Mouse (Mus musculus): ENCODE measurements around the gene Nsf. TPM values are rescaled to one million over a fixed set of nuclear protein-coding genes. Genes with fewer than 3 reads are reported as not detected.
"Not testable (repeated sequence)": the region's sequence is repeated elsewhere in the genome, so short reads cannot be mapped to it uniquely, and the experiment has no call there.

Gene Nsf
- polyA plus RNA-seq, 1 experiment from 2014 or later: 123 TPM

- no peak overlapping the region for H3K9ac ChIP-seq
- no peak for ATAC-seq (ENCODE audit: low read depth)
- H3K27me3 ChIP-seq: no peaks in the 10 kb centered on the region
- H3K4me1 ChIP-seq (replicated peaks): peaks cover 45% of the 10 kb centered on the region
- no peak overlapping the region for H3K4me2 ChIP-seq
- H3K36me3 ChIP-seq: peaks cover 17% of the 10 kb centered on the region
- H3K27ac ChIP-seq (replicated peaks): no peak overlapping the region
- no peaks in the 10 kb centered on the region for H3K9me3 ChIP-seq
- H3K4me3 ChIP-seq: no peak overlapping the region
- WGBS: 94% methylated on average over 11 of the region's 11 CpGs
These were observed 66.0 kb downstream of the Nsf start for GRCm38 (mm10) chr11:103887724-103888410.

DNA sequence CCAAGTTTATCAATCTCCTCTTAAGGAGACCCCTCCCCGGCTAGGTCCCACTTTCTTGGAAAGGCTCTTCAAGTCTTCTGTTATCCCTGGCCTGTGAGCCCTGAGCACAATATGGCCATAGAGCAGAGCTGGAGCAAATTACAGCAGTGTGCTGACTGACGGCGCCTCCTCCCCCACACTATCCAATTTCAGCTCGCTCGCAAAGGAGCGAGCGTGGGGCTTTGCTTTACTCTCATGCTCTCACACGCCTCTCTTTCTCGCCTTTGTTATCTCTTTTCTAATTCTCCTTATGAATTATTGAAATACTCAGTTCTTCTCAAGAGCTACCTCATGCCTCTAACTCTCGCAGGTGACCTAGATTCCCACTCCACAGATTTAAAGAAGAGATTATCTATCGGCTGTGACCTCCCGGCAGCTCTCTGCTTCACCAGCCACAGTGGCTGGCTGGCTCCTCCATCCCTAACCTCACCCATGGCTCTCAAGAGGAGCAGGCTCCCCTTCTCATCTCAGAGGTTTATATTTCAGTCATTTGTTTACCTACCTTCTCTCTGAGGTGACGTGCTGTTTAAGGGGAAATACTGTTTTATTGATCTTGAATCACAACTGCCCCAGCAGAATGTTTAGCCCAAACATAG, 69.0 kb downstream of the Nsf start:
- Histone ChIP-seq H3K36me3 (peaks cover 37% of the 10 kb centered on the region), H3K4me2 (peak overlapping the region; percentile 41), H3K27ac (replicated peaks) (peak overlapping the region; percentile 75), H3K27me3 (no peaks in the 10 kb centered on the region), H3K4me3 (no peak overlapping the region), H3K4me1 (replicated peaks) (peaks cover 32% of the 10 kb centered on the region), H3K9ac (peak overlapping the region; percentile 44; the same call in 1 of the 2 replicates), H3K9me3 (no peaks in the 10 kb centered on the region)
- peak; percentile 84 for ATAC-seq (ENCODE audit: low read depth)
- 11% methylated on average over 13 of the region's 13 CpGs for WGBS

- no peaks in the 10 kb centered on the region for H3K27me3 ChIP-seq
- H3K4me2 ChIP-seq: no peak overlapping the region
- H3K9me3 ChIP-seq: no peaks in the 10 kb centered on the region
- H3K4me1 ChIP-seq (replicated peaks): peaks cover 25% of the 10 kb centered on the region
- no peak overlapping the region for H3K9ac ChIP-seq
- WGBS: 90% methylated on average over 10 of the region's 10 CpGs
- no peak for ATAC-seq (ENCODE audit: low read depth)
- H3K4me3 ChIP-seq: no peak overlapping the region
- H3K36me3 ChIP-seq: peaks cover 44% of the 10 kb centered on the region
- no peak overlapping the region for H3K27ac ChIP-seq (replicated peaks)
These were observed 70.1 kb downstream of the Nsf start for GRCm38 (mm10) chr11:103883793-103884192.

DNA sequence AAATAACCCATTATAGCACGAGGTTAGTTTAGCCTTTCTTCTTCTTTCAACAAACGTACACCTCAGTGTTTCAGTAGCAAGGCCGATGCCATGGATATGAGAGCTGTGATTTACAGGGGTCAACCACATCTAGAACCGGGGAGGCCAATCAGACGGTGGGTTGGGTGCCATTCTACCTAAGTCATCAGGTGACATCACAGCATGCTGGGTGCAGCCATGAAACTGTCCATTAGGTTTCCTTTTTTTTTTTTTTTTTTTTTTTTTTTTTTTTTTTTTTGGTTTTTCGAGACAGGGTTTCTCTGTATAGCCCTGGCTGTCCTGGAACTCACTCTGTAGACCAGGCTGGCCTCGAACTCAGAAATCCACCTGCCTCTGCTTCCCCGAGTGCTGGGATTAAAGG, 74.4 kb downstream of the Nsf start:
- not testable (repeated sequence) for H3K9ac ChIP-seq; H3K4me1 ChIP-seq (replicated peaks); H3K27ac ChIP-seq (replicated peaks); H3K4me3 ChIP-seq; H3K9me3 ChIP-seq; ATAC-seq (ENCODE audit: low read depth); H3K4me2 ChIP-seq; H3K27me3 ChIP-seq
- peaks cover 56% of the 10 kb centered on the region for H3K36me3 ChIP-seq
- 91% methylated on average over 8 of the region's 8 CpGs for WGBS

- H3K4me1 ChIP-seq (replicated peaks): no peaks in the 10 kb centered on the region
- no peaks in the 10 kb centered on the region for H3K9me3 ChIP-seq
- peaks cover 54% of the 10 kb centered on the region for H3K36me3 ChIP-seq
- no peak for ATAC-seq (ENCODE audit: low read depth)
- no peak overlapping the region for H3K9ac ChIP-seq
- H3K4me3 ChIP-seq: no peak overlapping the region
- no peak overlapping the region for H3K4me2 ChIP-seq
- no peaks in the 10 kb centered on the region for H3K27me3 ChIP-seq
- WGBS: 84% methylated on average over 6 of the region's 6 CpGs
- H3K27ac ChIP-seq (replicated peaks): no peak overlapping the region
These were observed 75.4 kb downstream of the Nsf start for GRCm38 (mm10) chr11:103878441-103878840.

DNA sequence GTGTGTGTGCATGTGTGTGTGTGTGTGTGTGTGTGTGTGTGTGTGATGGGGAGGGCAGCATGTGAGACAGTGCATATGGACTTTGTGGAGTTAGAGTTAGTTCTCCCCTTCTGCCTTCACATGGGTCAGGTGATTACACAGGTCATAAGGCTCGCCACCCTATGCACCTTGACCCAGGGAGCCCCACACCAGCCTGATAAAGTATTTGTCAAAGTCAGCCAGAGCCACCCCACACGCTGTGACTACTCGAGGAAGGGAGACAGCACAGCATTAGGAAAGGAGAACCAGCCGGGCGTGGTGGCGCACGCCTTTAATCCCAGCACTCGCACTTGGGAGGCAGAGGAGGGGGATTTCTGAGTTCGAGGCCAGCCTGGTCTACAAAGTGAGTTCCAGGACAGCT, 83.5 kb downstream of the Nsf start:
- 90% methylated on average over 9 of the region's 9 CpGs for WGBS
- Histone ChIP-seq H3K27ac (replicated peaks) (no peak overlapping the region), H3K4me1 (replicated peaks) (no peaks in the 10 kb centered on the region), H3K4me3 (no peak overlapping the region), H3K9me3 (no peaks in the 10 kb centered on the region), H3K9ac (no peak overlapping the region), H3K4me2 (no peak overlapping the region), H3K27me3 (no peaks in the 10 kb centered on the region), H3K36me3 (peaks cover 43% of the 10 kb centered on the region)
- ATAC-seq (ENCODE audit: low read depth): no peak

DNA sequence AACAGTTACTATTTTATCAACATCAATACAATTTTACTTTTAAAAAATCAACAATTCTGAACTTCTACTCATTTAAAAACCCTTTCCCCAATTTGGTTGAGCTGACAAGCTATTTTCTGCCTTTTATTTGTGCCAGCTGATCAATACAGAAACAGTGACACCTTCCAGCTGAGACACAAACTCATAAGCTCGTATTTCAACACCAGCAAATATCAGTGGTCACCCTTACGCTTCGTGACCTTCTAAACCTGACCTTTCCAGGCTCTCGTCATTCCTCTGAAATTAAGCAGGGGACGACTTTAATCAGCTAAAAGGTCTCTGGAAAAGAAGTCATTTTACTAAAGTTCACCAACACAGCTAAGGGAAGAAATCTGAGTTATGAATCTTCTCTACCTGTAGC, 86.2 kb downstream of the Nsf start:
- 81% methylated on average over 5 of the region's 5 CpGs for WGBS
- H3K27me3 ChIP-seq: no peaks in the 10 kb centered on the region
- no peak overlapping the region for H3K4me3 ChIP-seq
- H3K4me1 ChIP-seq (replicated peaks): no peaks in the 10 kb centered on the region
- no peaks in the 10 kb centered on the region for H3K9me3 ChIP-seq
- no peak overlapping the region for H3K27ac ChIP-seq (replicated peaks)
- H3K9ac ChIP-seq: no peak overlapping the region
- peaks cover 31% of the 10 kb centered on the region for H3K36me3 ChIP-seq
- ATAC-seq (ENCODE audit: low read depth): no peak
- no peak overlapping the region for H3K4me2 ChIP-seq

- H3K9ac ChIP-seq: no peak overlapping the region
- H3K36me3 ChIP-seq: peaks cover 29% of the 10 kb centered on the region
- H3K4me3 ChIP-seq: no peak overlapping the region
- H3K9me3 ChIP-seq: no peaks in the 10 kb centered on the region
- no peak overlapping the region for H3K4me2 ChIP-seq
- 68% methylated on average over 7 of the region's 7 CpGs for WGBS
- ATAC-seq (ENCODE audit: low read depth): no peak
- no peak overlapping the region for H3K27ac ChIP-seq (replicated peaks)
- no peaks in the 10 kb centered on the region for H3K4me1 ChIP-seq (replicated peaks)
- no peaks in the 10 kb centered on the region for H3K27me3 ChIP-seq
These were observed 88.5 kb downstream of the Nsf start for GRCm38 (mm10) chr11:103865346-103865745.

DNA sequence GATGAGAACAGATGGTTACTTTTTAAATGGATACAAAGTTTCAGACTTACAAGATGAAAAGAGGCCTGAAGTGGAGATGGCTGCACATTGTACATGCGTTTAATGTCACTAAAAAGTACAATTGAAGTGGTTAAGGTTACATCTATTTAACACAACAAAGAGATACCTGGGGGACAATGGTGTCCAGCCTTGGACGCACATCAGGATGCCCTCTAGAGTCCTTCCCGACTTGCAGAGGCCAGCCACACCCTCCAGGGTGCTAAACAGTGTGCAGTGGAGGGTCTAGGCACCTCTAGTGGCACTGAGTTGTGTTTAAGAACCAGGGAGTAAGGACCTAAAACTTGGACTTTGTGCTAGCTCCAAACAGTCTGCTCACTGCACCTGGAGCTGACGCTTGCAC, 89.4 kb downstream of the Nsf start:
- H3K9ac ChIP-seq: no peak overlapping the region
- peaks cover 35% of the 10 kb centered on the region for H3K36me3 ChIP-seq
- ATAC-seq (ENCODE audit: low read depth): no peak
- no peaks in the 10 kb centered on the region for H3K9me3 ChIP-seq
- no peak overlapping the region for H3K27ac ChIP-seq (replicated peaks)
- WGBS: 81% methylated on average over 4 of the region's 4 CpGs
- H3K27me3 ChIP-seq: no peaks in the 10 kb centered on the region
- no peaks in the 10 kb centered on the region for H3K4me1 ChIP-seq (replicated peaks)
- H3K4me3 ChIP-seq: no peak overlapping the region
- no peak overlapping the region for H3K4me2 ChIP-seq

- Histone ChIP-seq H3K36me3 (peaks cover 50% of the 10 kb centered on the region), H3K4me1 (replicated peaks) (no peaks in the 10 kb centered on the region), H3K4me2 (no peak overlapping the region), H3K9me3 (no peaks in the 10 kb centered on the region), H3K27me3 (no peaks in the 10 kb centered on the region), H3K27ac (replicated peaks) (no peak overlapping the region), H3K4me3 (no peak overlapping the region), H3K9ac (no peak overlapping the region)
- no peak for ATAC-seq (ENCODE audit: low read depth)
- WGBS: 88% methylated on average over 8 of the region's 8 CpGs
These were observed 90.9 kb downstream of the Nsf start for GRCm38 (mm10) chr11:103862951-103863350.

DNA sequence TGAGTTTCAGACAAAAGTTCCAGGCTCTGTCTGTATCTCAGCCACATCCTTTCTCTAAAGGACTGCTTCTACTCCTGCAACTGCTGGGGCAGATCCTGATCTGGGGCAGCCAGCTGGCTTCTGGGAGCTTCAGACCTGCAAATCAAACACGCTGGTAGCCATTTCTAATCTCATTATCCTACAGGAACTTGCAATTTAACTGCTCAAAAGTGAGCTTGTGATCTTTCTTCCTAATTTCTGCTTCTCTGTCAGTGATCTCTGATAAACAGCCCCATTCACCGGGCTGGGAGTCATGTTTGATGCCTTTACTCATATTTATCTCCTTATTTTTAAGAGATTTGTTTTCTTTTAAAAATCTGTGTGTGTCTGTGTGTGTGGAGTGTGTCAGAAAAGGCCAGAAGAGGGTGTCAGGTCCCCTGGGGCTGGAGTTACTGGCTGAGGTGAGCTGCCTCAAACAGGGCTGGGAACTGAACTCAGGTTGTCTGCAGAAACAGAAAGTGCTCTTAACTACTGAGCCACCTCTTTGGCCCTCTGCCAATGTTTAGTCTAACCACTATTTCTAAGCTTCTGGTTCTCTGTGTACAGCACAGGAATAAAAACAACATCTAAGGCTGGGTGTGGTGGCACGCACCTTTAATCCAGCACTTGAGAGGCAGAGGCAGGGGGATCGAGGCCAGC, 93.8 kb downstream of the Nsf start:
- no peak overlapping the region for H3K4me3 ChIP-seq
- no peak for ATAC-seq (ENCODE audit: low read depth)
- H3K4me1 ChIP-seq (replicated peaks): no peaks in the 10 kb centered on the region
- no peak overlapping the region for H3K27ac ChIP-seq (replicated peaks)
- H3K9me3 ChIP-seq: no peaks in the 10 kb centered on the region
- 84% methylated on average over 4 of the region's 4 CpGs for WGBS
- no peaks in the 10 kb centered on the region for H3K27me3 ChIP-seq
- H3K36me3 ChIP-seq: peaks cover 55% of the 10 kb centered on the region
- no peak overlapping the region for H3K4me2 ChIP-seq
- H3K9ac ChIP-seq: no peak overlapping the region

DNA sequence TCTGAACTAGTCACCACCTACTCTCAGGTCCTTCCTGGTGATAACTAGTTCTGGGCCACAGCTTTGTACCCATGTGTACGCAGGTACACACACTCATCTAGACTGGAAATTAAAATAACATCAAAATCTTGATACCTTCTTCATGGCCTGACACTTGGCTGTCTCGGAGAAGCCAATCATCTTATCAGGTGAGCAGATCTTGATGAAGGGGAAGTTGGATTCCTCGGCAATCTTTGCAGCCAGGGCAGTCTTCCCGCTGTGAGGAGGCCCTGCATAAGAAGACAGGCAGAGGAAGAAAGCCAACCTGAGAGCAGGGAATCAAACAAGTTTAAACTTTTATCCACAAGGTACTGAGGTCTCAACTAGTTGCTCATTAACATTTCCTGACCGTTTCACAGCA, 95.1 kb downstream of the Nsf start:
- Histone ChIP-seq H3K9ac (no peak overlapping the region), H3K27ac (replicated peaks) (no peak overlapping the region), H3K9me3 (no peaks in the 10 kb centered on the region), H3K36me3 (peaks cover 55% of the 10 kb centered on the region), H3K4me2 (no peak overlapping the region), H3K4me3 (no peak overlapping the region), H3K27me3 (no peaks in the 10 kb centered on the region), H3K4me1 (replicated peaks) (peaks cover 8% of the 10 kb centered on the region)
- ATAC-seq (ENCODE audit: low read depth): no peak
- 77% methylated on average over 5 of the region's 5 CpGs for WGBS

Data from neural tube, embryonic 13.5 days (tissue).